Mouse (Mus musculus) splenic B cell, adult 2 months (primary cell): Measurements from ENCODE around the gene Entpd1.

Experiments used
- DNase-seq: peaks from one replicate; pipeline ENCODE4 v3.0.0-alpha.2; 2011; ENCODE audit warnings: low read depth, low spot score
- H3K27me3 ChIP-seq: 2 replicates; pipeline ENCODE4 v1.6.1; 2012; ENCODE audit warnings: mild to moderate bottlenecking, low read length, moderate library complexity, mixed read lengths; ENCODE audit not compliant: control insufficient read depth, poor library complexity, insufficient read depth, severe bottlenecking
- H3K36me3 ChIP-seq: 2 replicates; pipeline ENCODE4 v1.6.1; 2012; ENCODE audit warnings: mild to moderate bottlenecking, low read length, moderate library complexity, mixed read lengths; ENCODE audit not compliant: control insufficient read depth, poor library complexity, insufficient read depth, severe bottlenecking

Gene Entpd1

DNA sequence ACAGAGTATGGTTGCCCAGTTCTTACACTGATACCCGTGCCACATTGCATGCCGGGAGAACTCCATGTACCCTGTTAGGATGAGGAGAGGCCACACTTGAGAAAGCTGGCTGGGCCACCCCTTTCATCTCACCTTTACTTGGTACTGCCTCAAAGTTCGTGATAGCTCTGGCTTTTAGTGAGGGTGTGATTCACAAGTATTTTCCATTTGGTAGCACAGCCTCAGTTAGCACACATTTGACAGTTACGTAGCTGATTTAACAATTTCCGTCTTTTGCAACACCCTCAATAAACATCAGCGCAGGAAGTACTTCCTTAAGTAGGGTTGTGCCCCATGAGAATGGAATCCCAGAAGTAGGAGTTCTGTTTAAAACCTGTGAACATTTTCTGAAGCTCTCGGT lies 53.6 kb downstream of the Entpd1 start:
- Histone ChIP-seq H3K27me3 (no peaks in the 10 kb centered on the region), H3K36me3 (no peaks in the 10 kb centered on the region; the same call in 1 of the 2 replicates)
- no peak for DNase-seq

GRCm38 (mm10) chr19:40667111-40667510 lies 54.9 kb downstream of the Entpd1 start:
- H3K36me3 ChIP-seq, result no peaks in the 10 kb centered on the region; the same call in 1 of the 2 replicates
- DNase-seq, result no peak
- no peaks in the 10 kb centered on the region for H3K27me3 ChIP-seq

DNA sequence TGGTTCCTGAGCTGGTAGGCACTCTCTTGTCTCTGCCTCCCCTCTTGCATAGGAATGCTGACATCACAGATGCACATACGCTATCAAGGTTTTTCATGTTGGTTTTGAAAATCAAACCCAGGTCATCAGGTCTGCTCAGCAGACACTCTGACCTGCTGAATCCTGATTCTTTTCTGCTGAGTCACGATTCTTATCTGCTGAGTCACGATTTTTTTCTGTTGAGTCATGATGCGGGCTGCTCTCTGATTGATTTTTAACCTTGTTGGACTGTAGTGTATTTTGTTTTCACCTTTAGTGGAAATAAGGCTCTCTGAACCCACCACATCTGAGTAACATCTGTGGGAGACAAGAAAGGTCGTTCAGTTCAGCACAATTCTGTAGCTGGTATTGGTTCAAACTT lies 63.2 kb downstream of the Entpd1 start:
- Histone ChIP-seq H3K27me3 (no peaks in the 10 kb centered on the region), H3K36me3 (no peaks in the 10 kb centered on the region)
- DNase-seq, result no peak

DNA sequence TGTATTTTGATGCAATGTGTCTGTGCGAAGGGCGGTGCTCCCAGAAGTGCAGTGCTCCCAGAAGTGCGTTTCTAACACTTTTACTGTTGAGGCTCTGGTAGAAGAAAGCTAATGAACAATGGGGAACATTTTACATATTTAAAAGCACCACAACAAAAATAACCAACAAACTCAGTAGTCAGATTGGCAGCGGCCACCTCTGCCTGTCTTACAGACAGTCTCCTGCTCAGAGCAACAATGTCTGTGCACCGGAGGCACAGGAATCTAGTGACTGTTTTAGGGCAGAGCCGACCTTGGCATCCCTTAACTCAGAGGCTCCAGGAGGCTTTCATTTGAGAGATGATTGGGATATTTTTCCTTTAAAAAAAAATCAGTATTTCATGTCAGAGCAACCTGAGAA lies 65.9 kb downstream of the Entpd1 start:
- Histone ChIP-seq H3K36me3 (no peaks in the 10 kb centered on the region), H3K27me3 (no peaks in the 10 kb centered on the region)
- no peak for DNase-seq

DNA sequence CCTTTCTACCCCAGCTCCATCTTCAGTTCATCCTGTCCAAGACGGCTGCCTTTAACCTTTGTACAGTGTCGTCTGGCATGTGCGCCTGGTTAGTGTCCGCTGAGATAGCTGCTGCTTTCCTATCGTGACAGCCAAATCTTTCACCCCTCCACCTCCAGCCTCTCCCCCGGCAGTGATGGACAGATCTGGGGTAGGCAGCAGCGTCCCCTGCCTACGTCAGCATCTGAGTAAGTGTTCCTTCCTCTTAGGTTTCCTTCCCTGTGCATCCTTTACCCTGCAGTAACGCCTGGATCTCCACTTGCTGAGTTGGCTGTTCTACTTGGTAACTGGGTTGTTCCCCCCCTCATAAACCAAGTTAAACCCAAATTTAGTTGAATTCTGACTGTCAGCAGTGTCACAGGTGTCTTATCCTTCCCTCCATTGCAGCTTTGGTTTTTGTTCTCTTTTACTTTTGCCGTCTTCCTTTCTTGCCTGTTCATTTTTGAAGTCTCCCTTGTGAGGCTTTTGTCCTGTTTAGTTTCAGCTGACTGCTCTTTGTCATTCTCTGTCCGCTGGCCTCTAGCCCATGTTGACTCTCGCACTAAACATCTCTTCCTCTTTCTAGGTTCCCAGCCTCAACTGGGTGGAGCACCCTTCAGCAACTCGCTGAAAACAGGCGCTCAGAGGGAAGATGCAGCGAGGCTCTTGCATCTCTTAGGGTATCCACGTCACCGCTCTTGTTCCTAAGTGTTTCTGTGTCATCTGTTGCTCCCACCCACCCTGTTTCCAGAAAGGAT lies 66.6 kb downstream of the Entpd1 start:
- no peaks in the 10 kb centered on the region for H3K36me3 ChIP-seq
- peak; percentile 69 for DNase-seq
- no peaks in the 10 kb centered on the region for H3K27me3 ChIP-seq

DNA sequence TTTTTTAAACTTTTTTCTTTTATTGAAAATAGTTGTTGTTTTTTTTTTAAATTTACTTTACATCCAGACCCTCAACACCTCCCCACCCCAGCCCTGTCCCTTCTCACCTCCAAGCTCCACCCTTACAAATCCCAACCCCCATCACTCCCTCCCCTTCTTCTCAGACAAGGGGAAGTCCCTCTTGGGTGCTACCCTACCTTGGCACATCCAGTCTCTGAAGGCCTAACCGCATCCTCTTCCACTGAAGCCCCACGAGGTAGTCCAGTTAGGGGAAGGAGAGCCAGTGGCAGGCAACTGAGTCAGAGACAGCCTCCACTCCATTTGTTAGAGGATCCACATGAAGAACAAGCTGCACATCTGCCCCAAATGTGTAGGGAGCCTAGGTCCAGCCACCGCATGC lies 67.5 kb downstream of the Entpd1 start:
- Histone ChIP-seq H3K36me3 (no peaks in the 10 kb centered on the region), H3K27me3 (no peaks in the 10 kb centered on the region)
- DNase-seq, result peak; percentile 51

GRCm38 (mm10) chr19:40684124-40684523 lies 72.0 kb downstream of the Entpd1 start:
- H3K36me3 ChIP-seq, result no peaks in the 10 kb centered on the region
- DNase-seq, result peak; percentile 79
- no peaks in the 10 kb centered on the region for H3K27me3 ChIP-seq

DNA sequence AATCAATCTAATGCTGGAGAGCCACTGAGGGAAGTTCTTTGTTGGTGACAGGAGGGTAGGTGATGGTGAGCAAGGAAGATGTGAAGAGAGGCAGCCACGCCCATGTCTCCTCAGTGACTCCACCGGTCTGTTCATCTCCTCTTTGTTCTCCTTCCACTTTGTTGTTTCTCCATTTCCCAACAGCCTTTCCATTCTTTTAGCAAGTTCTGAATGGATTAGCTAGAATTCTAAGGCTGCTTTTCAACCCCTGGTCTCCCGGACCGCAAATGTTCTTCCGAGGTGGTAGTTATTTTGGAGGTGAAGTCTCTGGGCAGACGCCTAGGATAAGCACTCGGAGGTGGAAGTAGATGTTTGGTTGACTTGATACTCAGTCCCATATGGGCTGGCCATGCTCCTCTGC lies 72.4 kb downstream of the Entpd1 start:
- Histone ChIP-seq H3K36me3 (no peaks in the 10 kb centered on the region), H3K27me3 (no peaks in the 10 kb centered on the region)
- DNase-seq, result no peak

DNA sequence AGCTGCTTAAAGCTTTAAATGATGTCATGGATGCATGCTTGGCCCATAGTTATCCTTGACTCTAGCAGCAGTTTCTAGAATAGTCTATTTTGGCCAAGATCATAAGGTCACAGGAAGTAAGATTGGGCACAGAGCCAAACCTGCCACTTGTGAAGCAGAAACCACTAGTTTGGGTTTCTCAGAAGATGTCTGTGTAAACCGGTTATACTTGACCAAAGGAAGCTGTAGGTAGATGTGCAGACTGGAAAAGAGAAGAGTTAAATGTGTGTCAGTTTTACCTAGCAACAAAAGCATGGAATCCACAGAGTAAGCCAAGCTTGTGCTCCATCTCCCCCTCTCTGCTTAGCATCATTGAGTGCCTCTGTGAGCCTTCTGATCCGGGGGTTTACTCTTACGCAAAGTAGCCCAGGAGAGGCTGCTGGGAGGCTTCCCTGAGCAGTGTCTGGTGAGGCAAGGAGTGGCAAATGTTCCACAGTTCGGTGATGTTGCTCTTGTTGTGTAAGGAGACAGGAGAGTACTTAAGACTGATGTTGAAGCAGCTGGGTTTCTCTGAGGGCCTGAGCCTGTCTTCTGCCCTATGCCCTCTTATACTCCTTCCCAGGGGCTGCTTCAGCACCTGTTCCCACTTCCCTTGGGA lies 75.2 kb downstream of the Entpd1 start:
- H3K27me3 ChIP-seq, result no peaks in the 10 kb centered on the region
- peak; percentile 72 for DNase-seq
- no peaks in the 10 kb centered on the region for H3K36me3 ChIP-seq

DNA sequence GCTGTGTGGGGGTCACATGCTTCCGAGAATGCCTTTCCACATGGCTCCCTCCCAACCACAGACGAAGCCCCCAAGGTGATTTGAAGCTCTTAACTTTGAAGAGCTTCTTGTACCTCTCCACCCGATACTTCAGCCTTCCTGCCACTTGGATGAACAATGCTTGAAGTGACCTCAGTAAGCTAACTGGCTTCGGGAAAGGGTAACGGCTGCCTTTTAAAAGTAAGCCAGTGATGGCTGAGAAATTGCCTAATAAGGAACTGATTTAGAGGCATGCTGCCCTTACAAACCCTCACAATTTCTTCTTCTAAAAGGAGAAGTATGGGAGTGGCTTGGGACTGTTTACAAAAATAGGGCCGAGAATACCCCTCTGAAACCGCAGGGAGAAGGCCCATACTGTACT lies 81.0 kb downstream of the Entpd1 start:
- Histone ChIP-seq H3K27me3 (no peaks in the 10 kb centered on the region; the same call in 1 of the 2 replicates), H3K36me3 (no peaks in the 10 kb centered on the region)
- DNase-seq, result peak; percentile 38

DNA sequence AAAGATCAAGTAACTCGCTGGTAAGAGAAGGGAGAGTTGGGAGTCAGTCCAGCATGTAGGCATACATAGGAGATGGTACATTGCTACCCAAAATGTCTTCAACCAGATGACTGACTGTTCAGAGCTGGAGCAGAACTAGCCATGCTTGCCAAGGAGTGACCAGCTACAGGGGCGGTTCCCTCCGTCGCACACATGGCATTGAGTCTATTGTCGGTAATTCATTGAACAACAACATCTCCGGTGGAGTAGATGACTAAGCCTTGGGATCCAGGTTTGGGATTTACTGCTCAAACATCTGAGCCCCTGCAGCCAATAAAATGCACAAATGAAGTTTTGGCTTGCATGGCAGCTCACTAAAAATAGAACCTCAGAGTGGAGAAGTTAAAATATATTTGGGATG lies 84.0 kb downstream of the Entpd1 start:
- no peak for DNase-seq
- H3K27me3 ChIP-seq, result no peaks in the 10 kb centered on the region; the same call in 1 of the 2 replicates
- H3K36me3 ChIP-seq, result no peaks in the 10 kb centered on the region

DNA sequence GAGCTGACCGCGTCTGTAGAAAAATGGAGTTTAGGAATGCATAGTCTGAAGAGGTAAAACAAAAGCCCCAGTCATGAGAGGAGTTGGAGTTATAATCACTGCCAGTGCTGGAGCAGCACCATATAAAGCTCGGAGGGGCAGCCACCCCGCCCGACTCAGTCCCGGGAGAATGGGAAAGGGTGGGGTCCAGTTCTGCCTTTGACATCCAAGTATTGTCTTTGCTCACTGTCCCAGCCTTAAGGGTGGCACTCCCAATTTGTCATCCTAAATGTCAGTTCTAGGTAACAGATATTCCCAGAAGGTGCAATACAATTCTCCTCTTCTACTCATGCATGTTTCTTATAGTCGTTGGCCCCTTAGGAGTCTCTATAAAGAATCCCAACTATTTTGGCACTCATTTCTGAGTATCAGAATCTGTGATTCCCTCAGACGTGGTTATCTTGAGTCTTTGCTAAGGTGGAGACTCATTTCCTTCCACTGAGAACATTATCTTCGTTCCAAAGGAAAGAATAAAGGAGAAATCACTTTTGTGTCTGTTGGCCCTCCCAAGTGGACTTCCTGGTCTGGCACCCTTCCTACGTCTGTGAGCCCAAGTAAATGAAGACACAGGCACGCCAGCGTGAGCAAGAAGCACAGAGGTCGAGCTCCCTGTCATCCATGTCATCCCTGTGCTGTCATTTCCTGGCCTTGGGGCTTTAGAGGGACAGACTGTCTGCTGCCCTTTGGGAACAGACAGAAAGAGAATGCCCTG lies 86.1 kb downstream of the Entpd1 start:
- H3K27me3 ChIP-seq, result no peaks in the 10 kb centered on the region; the same call in 1 of the 2 replicates
- DNase-seq, result no peak

GRCm38 (mm10) chr19:40699816-40700215 lies 87.7 kb downstream of the Entpd1 start:
- H3K36me3 ChIP-seq, result no peaks in the 10 kb centered on the region
- no peak for DNase-seq
- H3K27me3 ChIP-seq, result no peaks in the 10 kb centered on the region; the same call in 1 of the 2 replicates

More for the DNA sequence above, 86.1 kb downstream of the Entpd1 start:
- H3K36me3 ChIP-seq, result no peaks in the 10 kb centered on the region

DNA sequence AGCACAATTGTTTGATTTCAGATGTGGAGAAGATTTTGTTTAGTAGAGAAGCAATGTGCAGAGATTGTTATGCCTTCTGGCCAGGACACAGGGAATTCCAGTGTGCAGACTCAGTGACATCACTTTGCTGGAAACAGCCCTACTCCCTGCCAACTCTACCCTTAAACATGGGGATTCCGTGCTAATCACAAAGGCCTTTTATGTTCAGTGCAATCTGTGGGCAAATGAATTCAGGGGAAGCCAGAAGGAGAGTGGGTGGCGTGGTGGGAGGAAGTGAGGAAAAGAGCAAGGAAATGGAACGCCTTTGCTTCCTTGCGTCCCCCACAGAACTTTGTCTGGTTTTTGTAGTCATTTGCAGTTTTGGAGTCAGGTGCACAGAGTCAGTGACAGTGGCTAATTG lies 90.2 kb downstream of the Entpd1 start:
- H3K36me3 ChIP-seq, result no peaks in the 10 kb centered on the region
- no peak for DNase-seq
- no peaks in the 10 kb centered on the region; the same call in 1 of the 2 replicates for H3K27me3 ChIP-seq
